8 mouse cellular contexts compared by ENCODE assay signal in the genomic region with DNA sequence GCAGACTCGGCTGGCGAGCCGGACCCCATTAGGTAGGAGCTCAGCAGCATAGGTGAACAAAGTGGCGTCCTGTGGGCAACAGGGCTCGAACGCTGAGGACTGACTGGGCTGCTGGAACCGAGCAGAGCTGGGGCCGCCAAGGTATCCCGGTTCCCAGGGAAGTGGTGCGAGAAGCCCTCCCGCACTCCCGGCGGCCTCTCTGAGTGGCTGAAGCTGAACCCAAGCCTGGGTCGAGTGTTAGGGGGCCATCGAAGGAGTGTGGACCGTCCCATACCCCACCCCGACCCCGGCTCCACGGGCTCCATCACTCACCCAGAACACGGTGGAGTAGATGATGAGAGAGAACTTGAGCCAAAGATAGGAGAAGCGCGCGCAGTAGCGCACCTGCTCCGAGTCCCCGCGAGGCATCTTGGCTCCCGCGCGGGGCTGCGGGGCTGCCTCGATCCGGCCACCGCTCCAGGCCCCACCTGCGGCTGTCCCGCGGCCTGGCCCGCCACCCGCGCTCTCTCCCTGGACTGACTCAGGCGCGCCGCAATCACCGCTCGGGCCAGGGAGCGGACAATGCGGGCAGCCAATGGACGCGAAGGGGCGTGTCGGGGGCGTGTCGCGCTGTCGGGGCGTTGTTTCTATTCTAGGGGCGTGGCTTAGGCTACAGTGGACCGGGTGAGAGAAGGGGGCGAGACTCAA. TPM values are rescaled to one million over a fixed set of nuclear protein-coding genes. Genes with fewer than 3 reads are reported as not detected.
DNase-seq lines count a peak whose midpoint lies in the region; ATAC-seq and TF ChIP-seq lines count a peak whose summit lies in the region.

A gene (minus strand): TSS at position 544 of the 687 bp plus-strand sequence.

- H3K9me3 ChIP-seq in heart, embryonic 13.5 days: no peaks in the 10 kb centered on the region
- no peaks in the 10 kb centered on the region for H3K9me3 ChIP-seq in liver, embryonic 11.5 days (ENCODE audit: control insufficient read depth, low read length)
- H3K9me3 ChIP-seq in stomach, embryonic 14.5 days (ENCODE audit: control insufficient read depth, low read depth, low read length): no peaks in the 10 kb centered on the region

- DNase-seq in c-Kit-negative CD71-positive TER-119-positive erythroid progenitor cells, embryonic 14.5 days (ENCODE audit: low read depth, low spot score): peak; percentile 71
- DNase-seq in fibroblast of lung, adult 2 months (ENCODE audit: low read depth): peak; percentile 44
- peak; percentile 98 for DNase-seq in kidney, postnatal 10 days
- DNase-seq in liver, embryonic 11.5 days (ENCODE audit: low spot score): peak; percentile 96
- DNase-seq in natural killer cell, adult 2 months (ENCODE audit: low spot score in 2 of 2): peak; percentile 77 to 79

- peak within 1 kb of the TSS; percentile 78 for H3K4me2 ChIP-seq in heart, embryonic 13.5 days
- peak within 1 kb of the TSS; percentile 92 for H3K4me2 ChIP-seq in liver, embryonic 11.5 days
- H3K4me2 ChIP-seq in stomach, embryonic 14.5 days (replicated peaks; ENCODE audit: low read depth, low read length): peak within 1 kb of the TSS; percentile 91

- H3K9ac ChIP-seq in heart, embryonic 13.5 days: peak within 1 kb of the TSS; percentile 74
- H3K9ac ChIP-seq in liver, embryonic 11.5 days (ENCODE audit: low read depth, low read length): peak within 1 kb of the TSS; percentile 64
- H3K9ac ChIP-seq in stomach, embryonic 14.5 days (replicated peaks; ENCODE audit: low read depth, low read length): peak within 1 kb of the TSS; percentile 41

- 1% methylated on average over 59 of the region's 59 CpGs for WGBS in heart, embryonic 13.5 days
- WGBS in liver, embryonic 11.5 days: 2% methylated on average over 59 of the region's 59 CpGs
- WGBS in stomach, embryonic 14.5 days: under 1% methylated on average over 59 of the region's 59 CpGs

- H3K4me1 ChIP-seq in heart, embryonic 13.5 days: peaks cover 11% of the 10 kb centered on the region; the same call in 1 of the 2 replicates
- peaks cover 19% of the 10 kb centered on the region for H3K4me1 ChIP-seq in liver, embryonic 11.5 days (replicated peaks; ENCODE audit: control insufficient read depth, insufficient read depth, low read length)
- peaks cover 10% of the 10 kb centered on the region; the same call in 1 of the 2 replicates for H3K4me1 ChIP-seq in stomach, embryonic 14.5 days (ENCODE audit: control insufficient read depth, insufficient read depth, low read length)

- peak; percentile 87 for ATAC-seq in heart, embryonic 13.5 days (ENCODE audit: extremely low read depth, insufficient number of reproducible peaks, low FRiP score, low TSS enrichment)
- ATAC-seq in liver, embryonic 11.5 days (replicated peaks; ENCODE audit: low FRiP score): peak; percentile 88
- peak; percentile 97 for ATAC-seq in stomach, embryonic 14.5 days (ENCODE audit: insufficient number of reproducible peaks, insufficient read depth, low FRiP score, low read depth)

- H3ac ChIP-seq in C2C12 (ENCODE audit: control insufficient read depth, insufficient read length, low read depth): peak within 1 kb of the TSS; percentile 64

- TF ChIP-seq CTCF in C2C12 (IDR thresholded peaks at IDR 0.05; ENCODE audit: control insufficient read depth, insufficient read depth, insufficient read length): no peak

- H3K27me3 ChIP-seq in C2C12 (ENCODE audit: control insufficient read depth, insufficient read depth, insufficient read length): no peaks in the 10 kb centered on the region
- peaks cover 35% of the 10 kb centered on the region for H3K27me3 ChIP-seq in heart, embryonic 13.5 days (replicated peaks)
- peaks cover 5% of the 10 kb centered on the region; the same call in 1 of the 2 replicates for H3K27me3 ChIP-seq in liver, embryonic 11.5 days (replicated peaks; ENCODE audit: control insufficient read depth, insufficient read depth, low read length)
- no peaks in the 10 kb centered on the region for H3K27me3 ChIP-seq in stomach, embryonic 14.5 days (ENCODE audit: control insufficient read depth, insufficient read depth, low read length)

- peak within 1 kb of the TSS; percentile 39 for H3K4me3 ChIP-seq in C2C12 (ENCODE audit: insufficient read depth, poor library complexity, severe bottlenecking)
- peak within 1 kb of the TSS; percentile 56 for H3K4me3 ChIP-seq in heart, embryonic 13.5 days
- H3K4me3 ChIP-seq in liver, embryonic 11.5 days (ENCODE audit: low read depth, low read length): peak within 1 kb of the TSS; percentile 68
- H3K4me3 ChIP-seq in stomach, embryonic 14.5 days (ENCODE audit: low read depth, low read length): peak within 1 kb of the TSS; percentile 55

- no peaks in the 10 kb centered on the region for H3K36me3 ChIP-seq in C2C12 (ENCODE audit: control insufficient read depth, insufficient read depth)
- no peaks in the 10 kb centered on the region for H3K36me3 ChIP-seq in heart, embryonic 13.5 days
- H3K36me3 ChIP-seq in liver, embryonic 11.5 days (ENCODE audit: control insufficient read depth, insufficient read depth, low read length): no peaks in the 10 kb centered on the region
- H3K36me3 ChIP-seq in stomach, embryonic 14.5 days (ENCODE audit: control insufficient read depth, insufficient read depth, low read length): no peaks in the 10 kb centered on the region

- 0 out of 2 replicates have a peak within 1 kb of the TSS, but pooled peaks have one; percentile 8 for H3K27ac ChIP-seq in heart, embryonic 13.5 days (replicated peaks)
- no peak within 1 kb of the TSS for H3K27ac ChIP-seq in liver, embryonic 11.5 days (ENCODE audit: low read depth, low read length)
- 0 out of 2 replicates have a peak within 1 kb of the TSS, but pooled peaks have one; percentile 21 for H3K27ac ChIP-seq in stomach, embryonic 14.5 days (ENCODE audit: low read length)

- peaks cover 1% of the 10 kb centered on the region for H3K79me3 ChIP-seq in C2C12 (ENCODE audit: low read depth)

- no peaks in the 10 kb centered on the region for H3K79me2 ChIP-seq in C2C12 (ENCODE audit: control insufficient read depth, insufficient read depth)

TF ChIP-seq in C2C12, 6 proteins besides CTCF, POLR2A, EP300 and RAD21:
- TF ChIP-seq FOSL1 (IDR thresholded peaks at IDR 0.05; ENCODE audit: insufficient read depth, low read length, poor library complexity, severe bottlenecking) (no peak), CEBPB (IDR thresholded peaks at IDR 0.05; ENCODE audit: low read depth) (no peak), MAX (IDR thresholded peaks at IDR 0.05) (no peak), USF1 (IDR thresholded peaks at IDR 0.05; ENCODE audit: low read depth) (no peak), MYOG (IDR thresholded peaks at IDR 0.05; ENCODE audit: control insufficient read depth, extremely low read depth, insufficient read length) (no peak), MYOD1 (IDR thresholded peaks at IDR 0.05; ENCODE audit: control insufficient read depth, insufficient read length, low read depth) (no peak)

RNA-seq across cellular contexts. Expression of the gene that starts here (rescaled TPM):
- 5.6 TPM for polyA plus RNA-seq in C2C12 (2012; fragmentation: generic; extraction: Trizol)
- 5.7 and 7.0 TPM in 2 replicates for polyA plus RNA-seq in heart, embryonic 13.5 days (2015; fragmentation: Nextera tagmentation; extraction: Ambion mirVana)
- 13.8 and 14.1 TPM in 2 replicates for polyA plus RNA-seq in liver, embryonic 11.5 days (2014; fragmentation: Nextera tagmentation; extraction: Ambion mirVana)
- polyA plus RNA-seq in stomach, embryonic 14.5 days (2014; fragmentation: Nextera tagmentation; extraction: Ambion mirVana): 32.4 and 32.8 TPM in 2 replicates

Comparison
In these comparisons a context has a peak if more than half of its experiments do, and no peak if none do; other contexts are left out.
1. DNase-seq: peak in every context shown above with its lines; median percentile 98 in kidney, postnatal 10 days; 96 in liver, embryonic 11.5 days; 78 in natural killer cell, adult 2 months; 71 in c-Kit-negative CD71-positive TER-119-positive erythroid progenitor cells, embryonic 14.5 days; 44 in fibroblast of lung, adult 2 months.